Mouse (Mus musculus) spleen, adult 18-20 months (tissue): ENCODE results near the gene Dennd4a.
A peak's percentile ranks its signal among the peaks of the same experiment; 100 is the strongest.

Experiments used
- DNase-seq, 2 experiments: peaks; one replicate each; pipeline ENCODE4 v3.0.0; 2022; ENCODE audit warnings: mixed read lengths in 2 of 2

The Dennd4a gene

DNA sequence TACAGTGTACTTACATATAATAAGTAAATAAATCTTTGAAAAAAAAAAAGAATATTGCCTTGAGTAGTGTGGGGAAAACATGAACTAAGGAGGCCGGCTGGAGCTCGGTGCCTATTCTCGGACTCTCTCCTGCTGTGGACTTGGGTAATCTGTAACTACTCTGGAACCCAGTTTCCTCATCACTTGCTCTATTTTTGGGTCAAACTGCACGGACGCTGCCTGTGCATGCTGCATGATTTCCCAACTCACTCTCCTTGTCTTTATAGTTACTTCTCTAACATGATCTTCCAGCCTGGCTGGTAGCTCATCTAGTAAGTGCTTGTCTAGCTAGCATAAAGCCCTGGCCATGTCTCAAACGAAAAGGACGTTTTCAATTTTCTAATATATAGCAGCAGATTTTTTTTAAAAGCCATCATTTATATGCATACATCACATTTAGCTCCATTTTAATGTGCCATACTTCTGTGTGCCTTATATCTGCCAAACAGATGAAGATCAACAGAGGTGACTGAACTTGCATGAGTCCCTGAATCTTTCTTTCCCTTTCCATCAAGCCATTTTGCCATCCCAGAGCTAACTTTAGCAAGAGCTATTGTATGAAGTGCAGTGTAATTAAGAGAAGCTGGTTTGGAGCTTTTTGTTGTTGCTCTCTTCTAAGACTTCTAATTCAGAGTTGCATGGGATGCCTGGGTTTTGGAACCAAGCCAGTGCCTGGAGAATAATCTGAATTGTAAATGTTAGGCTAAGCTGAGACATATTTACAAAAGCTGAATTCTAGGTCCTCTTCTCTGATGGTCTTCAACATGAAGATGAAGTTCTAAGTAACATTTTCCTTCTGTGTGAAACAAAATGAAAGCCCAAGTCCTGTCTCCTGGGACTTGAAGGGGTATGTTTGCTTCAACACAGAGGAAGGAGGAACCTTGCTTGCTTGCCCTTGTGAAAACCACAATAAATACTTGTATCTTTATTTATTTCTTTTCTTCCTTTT lies 20.2 kb upstream of the Dennd4a start:
- DNase-seq: no peak

DNA sequence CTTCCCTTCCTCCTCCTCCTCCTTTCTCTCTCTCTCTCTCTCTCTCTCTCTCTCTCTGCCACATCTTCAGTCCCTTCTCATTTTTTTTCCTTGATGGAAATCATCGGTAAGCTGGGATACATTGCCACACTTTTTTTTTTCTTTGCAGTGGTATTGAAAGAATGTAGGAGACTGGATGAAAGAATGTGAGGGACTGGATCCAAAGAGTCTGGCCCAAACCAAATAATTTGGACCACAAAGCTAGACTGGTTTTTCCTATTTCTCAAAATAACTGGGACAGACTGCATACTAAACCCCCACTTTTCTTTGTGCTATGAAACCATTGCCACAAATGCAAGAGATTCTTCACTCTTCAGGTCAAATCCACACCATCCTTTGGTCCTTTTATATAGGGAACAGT lies 19.5 kb upstream of the Dennd4a start:
- no peak for DNase-seq

DNA sequence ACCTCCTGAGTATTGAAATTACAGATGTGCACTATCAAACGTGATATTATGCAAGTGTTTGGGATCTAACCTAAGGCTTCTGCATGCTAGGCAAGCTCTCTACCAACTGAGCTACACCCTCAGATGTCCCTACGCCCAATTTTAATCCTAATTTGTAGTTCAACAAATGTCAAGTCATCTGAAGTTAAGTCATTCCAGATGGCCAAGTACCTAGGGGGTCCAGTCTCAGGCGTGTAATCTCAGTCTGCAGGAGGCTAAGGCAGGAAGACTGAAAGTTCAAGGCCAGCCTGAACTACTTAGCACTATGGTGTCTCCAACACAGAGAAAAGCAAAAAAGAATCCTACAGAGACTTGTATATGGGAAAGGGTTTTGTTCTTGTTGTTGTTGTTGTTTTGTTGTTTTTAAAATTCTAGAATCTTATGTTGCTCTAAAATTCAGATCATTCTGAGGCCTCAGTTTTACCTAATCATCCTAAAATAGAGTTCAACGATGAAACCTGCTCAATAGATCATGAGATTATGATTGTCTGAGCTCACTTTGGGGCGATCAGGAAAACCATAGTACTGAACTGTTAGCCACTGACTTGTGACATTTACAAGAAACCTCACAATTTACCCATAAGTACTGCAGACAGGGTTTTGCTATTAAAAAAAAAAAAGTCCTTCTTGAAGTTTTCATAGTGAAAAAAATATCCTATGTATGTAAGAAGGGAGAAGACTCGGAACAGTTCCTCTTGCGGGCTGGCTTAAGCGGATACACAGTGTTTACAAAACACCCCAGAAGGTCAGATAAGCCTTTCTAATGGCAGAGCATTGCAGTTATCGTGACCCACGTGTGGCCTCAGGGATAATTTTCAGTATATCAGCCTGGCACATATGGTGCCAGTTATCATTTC lies 18.5 kb upstream of the Dennd4a start:
- no peak for DNase-seq

DNA sequence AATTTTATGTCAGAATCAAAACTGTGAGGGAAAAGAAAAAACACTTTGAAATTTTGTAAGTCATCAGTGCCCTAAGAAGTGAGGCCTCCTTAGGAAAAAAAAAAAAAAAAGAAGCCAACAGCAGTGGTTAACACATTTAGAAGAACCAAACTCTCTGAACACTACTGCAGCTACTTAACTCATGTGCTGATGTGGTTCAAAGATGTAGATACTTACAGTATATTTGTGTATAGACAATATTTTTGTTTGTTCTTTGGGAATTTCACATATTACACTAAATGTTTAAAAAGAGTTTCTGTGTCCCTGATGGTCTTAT lies 17.9 kb upstream of the Dennd4a start:
- no peak for DNase-seq

DNA sequence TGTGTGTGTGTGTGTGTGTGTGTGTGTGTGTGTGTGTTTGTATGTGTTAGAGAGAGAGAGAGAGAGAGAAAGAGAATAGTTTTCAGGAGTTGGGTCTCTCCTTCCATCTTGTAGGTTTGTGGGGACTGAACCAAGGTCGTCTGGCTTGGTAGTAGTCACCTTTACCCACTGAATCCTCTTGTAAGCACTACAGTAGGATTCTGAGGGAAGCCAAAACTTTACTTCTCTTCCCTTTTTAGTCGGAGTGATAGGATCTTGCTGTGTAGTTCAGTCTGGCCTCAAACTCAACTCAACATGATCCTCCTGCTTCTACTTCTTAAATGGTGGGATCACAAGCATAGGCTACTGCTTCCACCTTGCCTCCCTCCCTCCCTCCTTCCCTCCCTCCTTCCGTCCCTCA lies 17.3 kb upstream of the Dennd4a start:
- DNase-seq: no peak

- DNase-seq: no peak
These were observed 16.4 kb upstream of the Dennd4a start for GRCm38 (mm10) chr9:64794448-64795420.

DNA sequence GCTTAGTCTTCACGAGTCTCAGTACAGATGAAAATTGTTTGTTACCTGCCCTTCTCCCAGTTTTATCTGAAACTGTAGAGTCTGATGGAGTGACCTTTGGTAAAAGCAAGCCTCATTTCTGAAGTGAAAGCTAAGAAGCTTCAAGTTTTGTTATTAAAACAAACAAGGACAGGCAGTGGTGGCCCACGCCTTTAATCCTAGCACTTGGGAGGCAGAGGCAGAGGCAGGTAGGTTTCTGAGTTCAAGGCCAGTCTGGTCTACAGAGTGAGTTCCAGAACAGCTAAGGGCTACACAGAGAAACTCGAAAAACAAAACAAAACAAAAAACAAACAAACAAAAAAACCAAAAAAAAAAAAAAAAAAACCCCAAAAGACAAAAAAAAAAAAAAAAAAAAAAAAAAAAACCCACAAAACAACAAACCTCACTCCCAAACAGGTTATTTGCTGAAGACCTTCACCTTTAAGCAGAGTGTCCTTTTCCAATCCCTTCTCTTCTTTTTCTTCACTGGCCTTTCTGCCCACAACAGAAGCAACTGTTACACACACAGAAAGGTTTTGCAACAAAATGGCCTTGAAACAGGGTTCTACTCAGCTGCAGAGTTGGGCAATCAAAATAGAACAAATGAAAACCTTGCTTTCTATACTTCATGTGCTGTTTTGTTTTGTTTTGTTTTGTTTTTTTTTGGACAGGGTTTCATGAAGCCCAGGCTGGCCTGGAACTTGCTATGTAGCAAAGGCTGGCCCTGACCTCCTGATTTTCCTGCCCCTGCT lies 15.1 kb upstream of the Dennd4a start:
- DNase-seq: no peak

DNA sequence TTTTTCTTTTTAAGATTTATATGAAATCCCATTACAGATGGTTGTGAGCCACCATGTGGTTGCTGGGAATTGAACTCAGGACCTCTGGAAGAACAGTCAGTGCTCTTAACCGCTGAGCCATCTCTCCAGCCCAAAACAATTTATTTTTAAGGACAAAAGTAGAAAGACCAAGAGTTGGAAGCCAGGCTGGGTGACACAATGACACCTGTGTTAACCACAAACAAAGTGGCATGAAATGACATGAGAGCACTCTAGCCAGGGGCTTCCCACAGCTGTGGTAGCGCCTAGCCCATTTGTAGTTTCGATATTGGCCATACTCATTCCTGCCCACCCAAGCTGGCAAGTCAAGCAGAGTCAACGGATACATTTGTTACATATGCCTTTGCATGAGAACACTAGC lies 13.7 kb upstream of the Dennd4a start:
- DNase-seq: peak in 1 of 2 experiments; percentile 27

GRCm38 (mm10) chr9:64798099-64798498 lies 13.0 kb upstream of the Dennd4a start:
- DNase-seq: no peak

- no peak for DNase-seq
These were observed 12.3 kb upstream of the Dennd4a start for GRCm38 (mm10) chr9:64798859-64799258.

DNA sequence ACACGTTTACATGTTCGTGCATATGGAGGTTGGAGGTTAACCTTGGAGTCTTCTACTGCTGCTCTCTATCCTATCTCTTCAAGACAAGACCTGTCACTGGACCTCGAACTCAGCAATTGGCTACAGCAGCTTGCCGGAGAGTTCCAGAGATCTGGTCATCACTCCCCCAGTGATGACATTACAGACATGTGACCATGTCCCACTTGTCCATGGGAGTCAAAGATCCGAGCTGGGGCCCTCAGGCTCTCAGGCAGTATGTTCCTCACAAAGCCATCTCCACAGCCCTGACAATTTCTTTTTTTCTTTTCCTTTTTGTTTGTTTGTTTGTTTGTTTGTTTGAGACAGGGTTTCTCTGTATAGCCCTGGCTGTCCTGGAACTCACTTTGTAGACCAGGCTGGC lies 11.6 kb upstream of the Dennd4a start:
- DNase-seq: no peak

GRCm38 (mm10) chr9:64802561-64802960 lies 8.6 kb upstream of the Dennd4a start:
- no peak for DNase-seq

GRCm38 (mm10) chr9:64803373-64804214 lies 7.5 kb upstream of the Dennd4a start:
- DNase-seq: no peak

- DNase-seq: no peak
These were observed 5.3 kb upstream of the Dennd4a start for GRCm38 (mm10) chr9:64805875-64806274.

DNA sequence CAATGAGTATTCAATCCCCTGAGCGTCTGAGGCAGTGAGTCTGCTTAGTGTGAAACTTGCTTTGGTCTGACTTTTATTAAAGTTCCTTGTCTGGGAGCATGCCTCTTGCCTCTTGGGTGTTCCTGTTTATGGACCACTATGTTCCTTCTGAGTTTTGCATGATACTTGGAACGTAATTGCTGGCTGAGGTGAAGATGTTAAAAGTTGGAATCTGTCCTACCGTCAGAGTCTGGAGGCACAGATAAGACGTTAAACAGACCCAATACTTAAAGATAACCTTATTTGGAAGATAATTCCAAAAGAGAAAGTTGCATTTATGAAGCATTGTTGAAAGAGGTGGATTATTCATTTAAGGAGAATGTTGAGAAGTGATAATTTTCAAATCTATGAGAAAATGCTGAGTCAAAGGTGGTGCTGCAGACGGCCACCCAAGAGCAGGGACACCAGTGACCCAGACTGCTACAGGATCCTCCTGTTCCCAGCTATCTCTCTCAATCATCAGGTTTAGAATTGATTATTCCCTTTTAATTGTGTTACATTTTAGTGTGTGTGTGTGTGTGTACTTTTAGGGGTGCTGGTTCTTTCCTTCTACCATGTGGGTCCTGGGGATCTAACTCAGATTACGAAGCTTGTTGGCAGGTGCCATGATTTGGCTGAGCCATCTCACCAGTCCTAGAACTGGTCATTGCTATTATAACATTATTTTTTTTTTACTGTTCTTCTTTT lies 4.6 kb upstream of the Dennd4a start:
- no peak for DNase-seq

- DNase-seq: no peak
These were observed 3.9 kb upstream of the Dennd4a start for GRCm38 (mm10) chr9:64807061-64807808.

GRCm38 (mm10) chr9:64809851-64810250 lies 1.3 kb upstream of the Dennd4a start:
- DNase-seq: no peak

DNA sequence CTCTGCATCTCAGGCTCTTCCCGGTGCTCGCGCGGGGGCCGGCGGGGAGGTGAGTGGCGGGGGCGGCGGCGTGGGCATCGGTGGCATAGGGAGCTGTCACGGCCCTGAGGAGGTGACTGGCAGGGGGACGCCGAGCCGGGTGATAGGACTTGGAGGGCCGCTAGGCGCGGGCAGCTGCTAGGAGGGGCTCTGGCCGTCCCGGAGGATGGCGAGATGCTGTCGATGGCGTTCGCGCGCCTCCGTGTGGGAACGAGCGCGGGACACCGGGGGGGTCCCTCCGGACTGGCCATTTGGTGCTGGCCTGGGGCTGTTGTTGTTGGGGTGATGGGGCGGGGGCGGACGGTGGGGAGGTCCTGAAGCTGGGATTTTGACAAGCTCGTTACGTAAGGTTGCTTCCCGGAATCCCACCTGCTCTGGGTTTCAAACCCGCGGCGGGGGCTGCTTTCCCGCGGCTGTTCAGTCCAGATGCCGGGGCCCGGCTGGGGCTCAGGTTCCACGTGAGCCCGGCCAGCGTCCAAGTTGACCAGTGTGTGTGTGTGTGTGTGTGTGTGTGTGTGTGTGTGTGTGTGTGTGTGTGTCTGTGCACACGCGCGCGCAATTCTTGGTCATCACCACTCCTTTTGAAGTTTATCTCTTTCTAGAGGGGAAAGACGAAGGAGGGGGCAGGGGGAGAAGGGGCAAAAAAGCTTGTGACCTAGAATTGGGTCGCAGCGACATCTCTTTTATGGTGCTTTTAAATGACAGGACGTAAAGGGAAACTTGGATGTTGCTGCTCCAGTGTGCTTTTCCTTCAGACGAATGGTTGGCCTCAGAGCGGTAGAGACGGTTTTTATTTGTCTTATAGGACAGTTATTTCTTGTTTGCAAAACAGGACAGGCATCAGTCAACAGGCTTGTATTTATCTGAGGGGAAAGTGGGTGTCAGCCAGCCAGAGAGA lies 666 bp downstream of the Dennd4a start:
- peak in 1 of 2 experiments; percentile 46 for DNase-seq
